ENCODE assay signal across 15 mouse cellular contexts in genomic region chr14:11405661-11406060, GRCm38 (mm10). TPM values are rescaled to one million over a fixed set of nuclear protein-coding genes. Genes with fewer than 3 reads are reported as not detected.
"Had no signal": no experiment of that assay in that cellular context is flagged by ENCODE, and none has a peak within 500 bp of the region (broad histone marks: within the 10 kb centered on the region; RNA-seq: fewer than 3 reads in every experiment).

No protein-coding gene starts in this region.

- H3K36me3 ChIP-seq: limb, embryonic 12.5 days; liver, embryonic 13.5 days; lung, embryonic 15.5 days; midbrain, embryonic 12.5 days; stomach, embryonic 15.5 days had no signal

- ATAC-seq: intestine, embryonic 16.5 days; liver, postnatal 0 days had no signal

- H3K9me3 ChIP-seq: limb, embryonic 12.5 days; liver, embryonic 13.5 days; lung, embryonic 15.5 days; megakaryocyte, embryonic 14.5 days; midbrain, embryonic 12.5 days; stomach, embryonic 15.5 days had no signal

- H3K9ac ChIP-seq: limb, embryonic 12.5 days; liver, embryonic 13.5 days; liver, postnatal 0 days; lung, embryonic 15.5 days; midbrain, embryonic 12.5 days; stomach, embryonic 15.5 days had no signal

- H3K4me1 ChIP-seq: limb, embryonic 12.5 days; liver, embryonic 13.5 days; lung, embryonic 15.5 days; megakaryocyte, embryonic 14.5 days; midbrain, embryonic 12.5 days; stomach, embryonic 15.5 days had no signal

- H3K4me3 ChIP-seq: limb, embryonic 12.5 days; liver, embryonic 13.5 days; lung, embryonic 15.5 days; megakaryocyte, embryonic 14.5 days; midbrain, embryonic 12.5 days; stomach, embryonic 15.5 days had no signal

- H3K27ac ChIP-seq: limb, embryonic 12.5 days; liver, embryonic 13.5 days; lung, embryonic 15.5 days; macrophage; midbrain, embryonic 12.5 days; stomach, embryonic 15.5 days had no signal

- H3K27me3 ChIP-seq: limb, embryonic 12.5 days; liver, embryonic 13.5 days; lung, embryonic 15.5 days; megakaryocyte, embryonic 14.5 days; stomach, embryonic 15.5 days had no signal

- H3K4me2 ChIP-seq: limb, embryonic 12.5 days; liver, embryonic 13.5 days; lung, embryonic 15.5 days; midbrain, embryonic 12.5 days; stomach, embryonic 15.5 days had no signal

- DNase-seq: layer of hippocampus, adult 9-11 months; liver; liver, embryonic 13.5 days; liver, postnatal 0 days; lung, postnatal 14 days; right cerebral cortex, postnatal 14 days; thymus, postnatal 4 days had no signal

RNA-seq across cellular contexts. Expression of gene Gm3839, which starts 49.1 kb away (rescaled TPM):
- polyA plus RNA-seq: spleen, adult 2 months had no signal
